Mouse (Mus musculus) midbrain, embryonic 15.5 days (tissue): ENCODE data around the gene Gbx2. TPM values are rescaled to one million over a fixed set of nuclear protein-coding genes. Genes with fewer than 3 reads are reported as not detected.

Experiments
- ATAC-seq: fragments of 200-750 bp; cut with Nextera tagmentation; replicated peaks from 2 replicates; pipeline ENCODE4 v1.8.0; 2017; ENCODE audit warnings: moderate TSS enrichment
- H3K27ac ChIP-seq: fragments of 300-500 bp; sonication (generic); 2 replicates; pipeline ENCODE4 v1.5.1; 2015; ENCODE audit warnings: mild to moderate bottlenecking, inconsistent platforms
- H3K27me3 ChIP-seq: fragments of 300-500 bp; sonication (generic); replicated peaks from 2 replicates; pipeline ENCODE4 v1.6.1; 2015; ENCODE audit warnings: inconsistent platforms
- H3K36me3 ChIP-seq: fragments of 300-500 bp; sonication (generic); replicated peaks from 2 replicates; pipeline ENCODE4 v1.6.1; 2015; ENCODE audit warnings: inconsistent platforms
- H3K4me1 ChIP-seq: fragments of 300-500 bp; sonication (generic); 2 replicates; pipeline ENCODE4 v1.6.1; 2015; ENCODE audit warnings: inconsistent platforms
- H3K4me2 ChIP-seq: fragments of 300-500 bp; sonication (generic); 2 replicates; pipeline ENCODE4 v1.6.1; 2015; ENCODE audit warnings: inconsistent platforms, mild to moderate bottlenecking, moderate library complexity
- H3K4me3 ChIP-seq: fragments of 300-500 bp; sonication (generic); 2 replicates; pipeline ENCODE4 v1.5.1; 2015; ENCODE audit warnings: mild to moderate bottlenecking, inconsistent platforms
- H3K9ac ChIP-seq: fragments of 300-500 bp; sonication (generic); 2 replicates; pipeline ENCODE4 v1.6.1; 2015; ENCODE audit warnings: mild to moderate bottlenecking, inconsistent platforms
- H3K9me3 ChIP-seq: fragments of 300-500 bp; sonication (generic); 2 replicates; pipeline ENCODE4 v1.6.1; 2016; ENCODE audit warnings: inconsistent platforms
- WGBS: fragments of 180-500 bp; shearing (Covaris S2); methylation state at CpG from one replicate; pipeline ENCODE4 v1.1.7; 2015; ENCODE audit warnings: mixed read lengths; 5-methylcytosine and 5-hydroxymethylcytosine counted together
- polyA plus RNA-seq: library from polyadenylated mRNA; unstranded; fragments of >200 nt; fragmentation: Nextera tagmentation; extraction: Ambion mirVana; gene quantifications from 2 replicates; pipeline ENCODE4 v1.2.1, GENCODE M21; 2015

Gene Gbx2
- polyA plus RNA-seq, 1 experiment from 2014 or later = 23.8 TPM

GRCm38 (mm10) chr1:89895801-89896200, 35.2 kb downstream of the Gbx2 start:
- H3K36me3 ChIP-seq = no peaks in the 10 kb centered on the region
- H3K4me2 ChIP-seq = no peak overlapping the region
- no peak overlapping the region for H3K9ac ChIP-seq
- peaks cover 8% of the 10 kb centered on the region for H3K4me1 ChIP-seq
- H3K9me3 ChIP-seq = no peaks in the 10 kb centered on the region
- H3K27ac ChIP-seq = no peak overlapping the region
- 86% methylated on average over 5 of the region's 5 CpGs for WGBS
- no peak overlapping the region for H3K4me3 ChIP-seq
- no peak for ATAC-seq
- no peaks in the 10 kb centered on the region for H3K27me3 ChIP-seq

GRCm38 (mm10) chr1:89892281-89892680, 38.7 kb downstream of the Gbx2 start:
- Histone ChIP-seq H3K9ac (no peak overlapping the region), H3K27ac (no peak overlapping the region), H3K4me3 (no peak overlapping the region), H3K27me3 (no peaks in the 10 kb centered on the region), H3K9me3 (no peaks in the 10 kb centered on the region), H3K36me3 (0 out of 2 replicates have a peak, but pooled peaks cover 12% of the 10 kb centered on the region), H3K4me1 (peaks cover 8% of the 10 kb centered on the region), H3K4me2 (no peak overlapping the region)
- 26% methylated on average over 7 of the region's 7 CpGs for WGBS
- no peak for ATAC-seq

- Histone ChIP-seq H3K27ac (no peak overlapping the region), H3K9ac (no peak overlapping the region), H3K4me2 (no peak overlapping the region), H3K4me3 (no peak overlapping the region), H3K36me3 (0 out of 2 replicates have a peak, but pooled peaks cover 12% of the 10 kb centered on the region), H3K9me3 (no peaks in the 10 kb centered on the region), H3K4me1 (peaks cover 8% of the 10 kb centered on the region), H3K27me3 (no peaks in the 10 kb centered on the region)
- no peak for ATAC-seq
- 85% methylated on average over 6 of the region's 6 CpGs for WGBS
These were observed 39.6 kb downstream of the Gbx2 start for GRCm38 (mm10) chr1:89891400-89891799.

GRCm38 (mm10) chr1:89885696-89886095, 45.3 kb downstream of the Gbx2 start:
- H3K4me1 ChIP-seq = peaks cover 5% of the 10 kb centered on the region; the same call in 1 of the 2 replicates
- H3K9me3 ChIP-seq = no peaks in the 10 kb centered on the region

GRCm38 (mm10) chr1:89884335-89884734, 46.6 kb downstream of the Gbx2 start:
- no peaks in the 10 kb centered on the region for H3K9me3 ChIP-seq
- H3K9ac ChIP-seq = no peak overlapping the region
- ATAC-seq = no peak
- H3K36me3 ChIP-seq = 0 out of 2 replicates have a peak, but pooled peaks cover 12% of the 10 kb centered on the region
- no peaks in the 10 kb centered on the region for H3K27me3 ChIP-seq
- H3K27ac ChIP-seq = no peak overlapping the region
- H3K4me1 ChIP-seq = peaks cover 8% of the 10 kb centered on the region
- no peak overlapping the region for H3K4me2 ChIP-seq
- no peak overlapping the region for H3K4me3 ChIP-seq
- 96% methylated on average over 8 of the region's 8 CpGs for WGBS

More at GRCm38 (mm10) chr1:89885696-89886095, 45.3 kb downstream of the Gbx2 start:
- H3K4me3 ChIP-seq = no peak overlapping the region
- 0 out of 2 replicates have a peak, but pooled peaks cover 12% of the 10 kb centered on the region for H3K36me3 ChIP-seq
- no peak for ATAC-seq
- 19% methylated on average over 4 of the region's 4 CpGs for WGBS
- no peaks in the 10 kb centered on the region for H3K27me3 ChIP-seq
- no peak overlapping the region for H3K4me2 ChIP-seq
- H3K9ac ChIP-seq = no peak overlapping the region
- no peak overlapping the region for H3K27ac ChIP-seq

GRCm38 (mm10) chr1:89880834-89881233, 50.1 kb downstream of the Gbx2 start:
- Histone ChIP-seq H3K4me2 (no peak overlapping the region), H3K27me3 (no peaks in the 10 kb centered on the region), H3K9ac (no peak overlapping the region), H3K27ac (no peak overlapping the region), H3K4me3 (no peak overlapping the region), H3K9me3 (no peaks in the 10 kb centered on the region), H3K36me3 (no peaks in the 10 kb centered on the region), H3K4me1 (peaks cover 20% of the 10 kb centered on the region)
- WGBS = 61% methylated on average over 10 of the region's 10 CpGs
- no peak for ATAC-seq

- peaks cover 17% of the 10 kb centered on the region for H3K4me1 ChIP-seq
- no peak overlapping the region for H3K4me3 ChIP-seq
- WGBS = 6% methylated on average over 8 of the region's 8 CpGs
- no peak overlapping the region for H3K4me2 ChIP-seq
- no peaks in the 10 kb centered on the region for H3K27me3 ChIP-seq
- no peak overlapping the region for H3K27ac ChIP-seq
- no peaks in the 10 kb centered on the region for H3K9me3 ChIP-seq
- ATAC-seq = no peak
- no peak overlapping the region for H3K9ac ChIP-seq
- H3K36me3 ChIP-seq = no peaks in the 10 kb centered on the region
These were observed 50.8 kb downstream of the Gbx2 start for GRCm38 (mm10) chr1:89880193-89880592.

- Histone ChIP-seq H3K4me2 (no peak overlapping the region), H3K27me3 (no peaks in the 10 kb centered on the region), H3K9me3 (no peaks in the 10 kb centered on the region), H3K27ac (no peak overlapping the region), H3K9ac (no peak overlapping the region), H3K36me3 (no peaks in the 10 kb centered on the region), H3K4me1 (peaks cover 15% of the 10 kb centered on the region), H3K4me3 (no peak overlapping the region)
- 69% methylated on average over 11 of the region's 11 CpGs for WGBS
- no peak for ATAC-seq
These were observed 52.5 kb downstream of the Gbx2 start for GRCm38 (mm10) chr1:89878496-89878895.

Other genes starting within 250 kb of the Gbx2 start
- gene Asb18, start 83.5 kb upstream of the Gbx2 start, polyA plus RNA-seq = 0.45 and 0.54 TPM in 2 replicates
- 0.95 and 1.2 TPM in 2 replicates for gene Iqca, start 222.2 kb upstream of the Gbx2 start, polyA plus RNA-seq